Mouse (Mus musculus): ENCODE data around the gene Phf21a. TPM values are rescaled to one million over a fixed set of nuclear protein-coding genes. Genes with fewer than 3 reads are reported as not detected.

Gene Phf21a
- total RNA-seq, 1 experiment from 2014 or later, result 96.6 TPM

DNA sequence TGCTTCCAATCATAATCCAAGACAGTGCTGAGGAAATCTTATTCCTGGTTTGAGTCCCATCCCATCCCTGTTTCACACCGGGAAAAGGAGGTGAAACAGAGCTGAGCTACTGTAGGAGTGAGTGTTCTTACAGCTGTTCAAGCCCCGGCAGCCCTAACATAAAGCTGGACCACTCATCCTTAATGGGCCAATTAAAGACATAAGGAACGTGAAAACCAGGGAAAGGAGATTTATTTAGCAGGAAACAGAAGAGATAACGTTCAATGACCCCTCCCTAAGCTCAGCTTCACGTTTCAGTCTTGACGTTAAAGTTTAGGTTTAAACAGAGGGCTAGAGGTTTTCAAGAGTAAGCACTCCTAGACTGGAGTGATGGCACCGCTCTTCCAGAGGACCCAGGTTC is 74.0 kb downstream of the Phf21a start:
- no peak for ATAC-seq (replicated peaks; ENCODE audit: insufficient number of reproducible peaks, low FRiP score, low TSS enrichment, poor library complexity, severe bottlenecking)

DNA sequence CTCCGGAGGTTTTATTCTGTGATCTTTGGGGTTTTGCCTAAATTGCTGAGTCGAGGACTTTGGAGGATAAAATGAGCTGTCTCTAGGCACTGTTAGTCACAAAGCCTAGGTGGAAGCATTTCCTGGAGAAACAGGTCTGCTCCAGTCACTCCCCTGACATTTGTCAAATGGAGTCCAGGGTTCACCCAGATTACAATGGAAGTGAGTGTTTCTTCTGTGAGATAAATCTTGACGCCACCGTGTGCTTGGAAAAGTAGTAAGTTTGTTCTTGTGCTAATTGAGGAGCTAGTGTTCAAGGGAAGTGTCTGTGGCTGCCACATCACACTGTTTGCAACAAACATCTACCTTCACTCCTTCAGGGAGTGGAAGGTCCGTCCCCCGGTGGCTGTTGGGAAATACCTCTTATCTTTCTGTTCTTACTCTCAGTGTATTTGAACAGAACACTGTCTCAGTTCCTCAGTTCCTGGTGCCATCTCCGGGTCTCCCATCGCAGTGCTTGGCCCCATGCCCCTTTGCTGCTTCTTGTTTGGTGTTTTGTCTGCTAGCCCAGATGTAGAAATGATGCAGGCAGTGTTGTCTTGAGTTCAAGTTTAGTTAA is 78.2 kb downstream of the Phf21a start:
- ATAC-seq (replicated peaks; ENCODE audit: insufficient number of reproducible peaks, low FRiP score, low TSS enrichment, poor library complexity, severe bottlenecking), result no peak

DNA sequence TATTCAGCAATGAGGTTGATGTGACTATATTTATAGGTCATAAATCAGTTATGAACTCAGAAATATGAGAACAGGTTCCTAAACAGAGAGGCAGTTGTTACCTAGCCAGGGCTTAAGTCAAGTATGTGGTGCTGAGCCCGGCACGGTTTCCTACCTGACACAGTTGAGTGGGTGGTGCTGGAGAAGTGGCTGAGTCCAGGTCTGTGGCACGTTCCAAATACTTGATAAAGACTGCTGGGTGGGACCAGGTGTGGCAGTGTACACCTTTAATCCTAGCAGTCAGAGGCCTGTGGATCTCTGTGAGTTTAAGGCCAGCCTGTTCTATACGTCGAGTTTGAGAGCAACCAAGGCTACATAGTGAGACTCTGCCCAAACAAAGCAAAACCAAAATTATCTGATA is 79.4 kb downstream of the Phf21a start:
- ATAC-seq (replicated peaks; ENCODE audit: insufficient number of reproducible peaks, low FRiP score, low TSS enrichment, poor library complexity, severe bottlenecking), result no peak

DNA sequence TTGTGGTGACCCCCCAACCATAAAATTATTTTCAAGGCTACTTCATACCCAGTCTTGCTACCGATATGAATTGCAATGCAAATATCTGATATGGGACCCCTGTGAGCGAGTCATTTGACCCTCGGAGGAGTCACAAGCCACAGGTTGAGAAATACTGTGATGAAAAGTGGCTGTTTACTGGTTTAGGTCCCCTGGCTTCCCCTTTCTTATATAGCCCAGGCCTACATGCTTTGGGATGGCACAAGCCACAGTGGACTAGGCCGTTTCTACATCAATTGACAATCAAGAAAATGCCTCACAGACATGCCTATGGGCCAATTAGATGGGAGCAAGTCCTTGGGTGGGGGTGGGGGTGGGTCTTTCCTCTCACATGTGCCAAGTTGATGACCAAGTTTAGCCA is 80.3 kb downstream of the Phf21a start:
- ATAC-seq (replicated peaks; ENCODE audit: insufficient number of reproducible peaks, low FRiP score, low TSS enrichment, poor library complexity, severe bottlenecking), result no peak

- ATAC-seq (replicated peaks; ENCODE audit: insufficient number of reproducible peaks, low FRiP score, low TSS enrichment, poor library complexity, severe bottlenecking), result no peak
These were observed 81.3 kb downstream of the Phf21a start for GRCm38 (mm10) chr2:92174265-92174664.

- no peak for ATAC-seq (replicated peaks; ENCODE audit: insufficient number of reproducible peaks, low FRiP score, low TSS enrichment, poor library complexity, severe bottlenecking)
These were observed 82.1 kb downstream of the Phf21a start for GRCm38 (mm10) chr2:92175002-92175401.

DNA sequence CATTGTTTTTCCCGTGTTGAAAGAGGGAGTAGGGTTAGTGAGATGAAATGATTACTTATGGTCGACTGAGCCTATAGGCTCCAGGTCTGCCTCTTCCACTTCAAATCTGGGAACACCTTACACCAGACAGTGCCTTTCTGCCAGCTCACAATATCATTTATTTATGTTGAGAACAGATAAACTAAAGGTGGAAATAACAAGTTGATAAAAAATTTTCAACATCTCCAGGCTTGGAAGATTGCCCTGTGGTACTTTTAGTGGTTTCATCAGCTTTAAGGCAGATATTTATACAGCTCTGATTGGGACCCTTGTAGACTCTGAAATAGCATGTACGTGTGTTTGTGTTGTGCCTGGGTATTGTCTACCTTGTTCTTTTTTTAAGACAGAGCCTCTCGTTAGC is 83.4 kb downstream of the Phf21a start:
- ATAC-seq (replicated peaks; ENCODE audit: insufficient number of reproducible peaks, low FRiP score, low TSS enrichment, poor library complexity, severe bottlenecking), result no peak

- ATAC-seq (replicated peaks; ENCODE audit: insufficient number of reproducible peaks, low FRiP score, low TSS enrichment, poor library complexity, severe bottlenecking), result no peak
These were observed 89.3 kb downstream of the Phf21a start for GRCm38 (mm10) chr2:92182146-92182756.

GRCm38 (mm10) chr2:92182981-92183501 is 90.1 kb downstream of the Phf21a start:
- ATAC-seq (replicated peaks; ENCODE audit: insufficient number of reproducible peaks, low FRiP score, low TSS enrichment, poor library complexity, severe bottlenecking), result peak; percentile 76

- ATAC-seq (replicated peaks; ENCODE audit: insufficient number of reproducible peaks, low FRiP score, low TSS enrichment, poor library complexity, severe bottlenecking), result peak; percentile 78
These were observed 90.7 kb downstream of the Phf21a start for GRCm38 (mm10) chr2:92183613-92184076.

DNA sequence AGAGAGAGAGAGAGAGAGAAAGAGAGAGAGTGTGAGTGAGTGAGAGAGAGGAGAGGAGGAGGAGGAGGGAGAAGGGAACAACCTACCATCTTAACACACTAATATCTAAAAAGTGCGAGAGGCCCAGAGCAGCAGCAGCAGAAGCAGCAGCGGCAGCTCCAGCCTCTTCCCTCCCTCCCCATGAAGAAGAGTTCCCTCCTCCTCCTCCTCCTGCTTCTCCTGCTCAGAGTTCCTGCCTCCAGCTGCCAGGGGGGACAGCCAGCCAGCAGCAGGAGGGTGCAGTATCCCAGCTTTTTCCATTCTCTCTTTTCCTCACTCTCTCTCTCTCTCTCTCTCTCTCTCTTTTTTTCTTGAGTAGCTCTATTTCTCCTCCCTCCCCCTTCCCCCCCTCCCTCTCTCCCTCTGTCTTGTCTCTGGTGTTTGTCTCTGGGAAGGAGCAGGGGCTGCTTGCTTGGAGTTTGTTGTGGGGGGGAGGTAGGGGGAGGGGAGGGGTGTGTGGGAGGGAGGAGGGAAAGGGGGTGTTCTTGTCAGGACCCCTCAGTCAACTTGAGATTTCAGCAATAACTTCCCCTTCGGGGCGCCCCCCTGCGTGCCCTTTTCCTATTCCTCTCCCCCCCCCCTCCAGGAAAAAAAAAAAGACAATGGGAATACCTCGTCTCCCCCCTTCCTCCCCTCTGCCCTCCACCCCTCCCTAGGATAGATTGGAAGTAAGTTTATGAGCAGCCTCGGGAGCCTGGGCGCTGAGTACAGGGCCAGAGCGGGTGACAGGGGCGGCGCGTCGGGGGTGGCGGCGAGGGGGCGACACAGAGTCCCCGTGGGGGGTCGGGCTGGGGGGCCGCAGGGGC is 91.4 kb downstream of the Phf21a start:
- 0 out of 2 replicates have a peak, but pooled peaks have one; percentile 41 for ATAC-seq (replicated peaks; ENCODE audit: insufficient number of reproducible peaks, low FRiP score, low TSS enrichment, poor library complexity, severe bottlenecking)

DNA sequence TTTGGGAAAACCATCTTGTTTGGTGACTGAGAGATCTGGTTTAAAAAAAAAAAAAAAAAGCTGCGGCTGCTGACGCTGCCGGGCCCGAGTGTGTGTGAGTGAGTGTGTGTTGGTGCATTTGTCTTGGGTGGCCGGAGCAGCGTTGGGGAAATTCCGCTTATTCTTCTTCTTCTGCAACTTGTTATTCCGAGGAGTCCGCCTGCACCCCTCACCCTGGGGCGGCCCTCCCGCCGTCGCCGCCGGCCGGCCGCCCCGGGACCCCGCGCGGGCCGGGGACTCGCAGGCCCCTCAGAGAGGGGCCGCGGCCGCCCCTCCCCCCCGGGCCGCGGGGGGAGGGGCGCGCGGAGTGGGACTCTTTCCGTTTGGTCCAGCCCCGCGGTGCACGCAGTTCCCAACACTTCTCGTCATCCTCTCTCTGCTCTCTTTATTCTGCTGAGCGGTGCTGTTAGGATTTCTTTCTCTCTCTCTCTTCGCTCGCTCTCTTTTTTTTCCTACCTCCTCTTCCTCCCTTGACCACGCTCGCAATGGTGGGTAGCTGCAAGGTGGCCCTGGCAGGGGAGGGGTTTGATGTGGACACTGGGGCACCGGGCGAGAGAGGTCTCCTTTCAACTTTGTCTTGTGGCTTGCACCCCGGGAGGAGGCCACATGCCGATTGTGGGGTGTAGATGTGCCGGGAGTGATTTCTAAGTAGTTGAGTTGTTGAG is 92.3 kb downstream of the Phf21a start:
- 0 out of 2 replicates have a peak, but pooled peaks have one; percentile 8 for ATAC-seq (replicated peaks; ENCODE audit: insufficient number of reproducible peaks, low FRiP score, low TSS enrichment, poor library complexity, severe bottlenecking)

GRCm38 (mm10) chr2:92185766-92186450 is 93.0 kb downstream of the Phf21a start:
- ATAC-seq (replicated peaks; ENCODE audit: insufficient number of reproducible peaks, low FRiP score, low TSS enrichment, poor library complexity, severe bottlenecking), result peak; percentile 41

GRCm38 (mm10) chr2:92187061-92187460 is 94.1 kb downstream of the Phf21a start:
- ATAC-seq (replicated peaks; ENCODE audit: insufficient number of reproducible peaks, low FRiP score, low TSS enrichment, poor library complexity, severe bottlenecking), result no peak

- ATAC-seq (replicated peaks; ENCODE audit: insufficient number of reproducible peaks, low FRiP score, low TSS enrichment, poor library complexity, severe bottlenecking), result no peak
These were observed 95.8 kb downstream of the Phf21a start for GRCm38 (mm10) chr2:92188744-92189143.

DNA sequence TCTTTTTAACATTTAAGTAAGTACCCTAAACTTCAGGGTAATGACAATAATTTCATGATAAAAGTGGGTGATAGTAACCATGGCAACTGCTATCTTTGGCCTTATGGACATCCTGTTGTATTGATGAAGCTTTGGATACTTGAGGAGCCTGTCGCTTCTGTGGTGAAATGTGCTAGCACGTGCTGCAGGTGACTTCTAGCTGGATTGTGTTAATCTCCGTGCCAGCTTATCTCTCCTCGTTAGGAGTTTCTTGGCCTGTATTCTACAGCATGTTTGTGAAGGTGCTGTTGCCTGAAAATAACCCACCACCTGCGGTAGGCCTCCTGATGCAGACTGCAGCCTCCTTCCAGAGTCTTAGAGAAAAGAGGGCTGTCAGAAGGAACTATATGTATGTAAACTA is 98.0 kb downstream of the Phf21a start:
- ATAC-seq (replicated peaks; ENCODE audit: insufficient number of reproducible peaks, low FRiP score, low TSS enrichment, poor library complexity, severe bottlenecking), result no peak

GRCm38 (mm10) chr2:92191826-92192581 is 99.1 kb downstream of the Phf21a start:
- ATAC-seq (replicated peaks; ENCODE audit: insufficient number of reproducible peaks, low FRiP score, low TSS enrichment, poor library complexity, severe bottlenecking), result peak; percentile 97

DNA sequence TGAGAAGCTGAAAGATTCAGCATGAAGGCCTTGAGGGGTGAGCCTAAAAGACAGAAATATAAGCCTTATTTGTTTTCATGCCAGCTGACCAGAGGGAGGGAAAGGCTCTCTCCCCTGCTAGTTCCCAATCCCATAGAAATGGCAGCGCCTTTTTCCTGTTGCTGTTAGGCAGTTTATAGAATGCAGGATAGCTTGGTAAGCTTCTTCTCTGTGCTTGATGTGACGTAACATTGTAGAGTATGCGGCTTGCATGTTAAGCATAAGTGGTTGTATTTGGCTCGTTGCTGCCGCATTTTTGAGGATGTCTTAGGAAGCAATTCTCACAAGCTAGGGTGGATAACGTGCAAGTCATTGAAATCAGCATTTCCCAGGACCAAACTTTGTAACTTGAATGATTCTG is 105.2 kb downstream of the Phf21a start:
- ATAC-seq (replicated peaks; ENCODE audit: insufficient number of reproducible peaks, low FRiP score, low TSS enrichment, poor library complexity, severe bottlenecking), result no peak
